Mouse (Mus musculus) kidney, embryonic 14.5 days (tissue): ENCODE data around the gene Trim44. TPM values are rescaled to one million over a fixed set of nuclear protein-coding genes. Genes with fewer than 3 reads are reported as not detected.

Source experiments
- ATAC-seq: fragments of 200-750 bp; cut with Nextera tagmentation; 2 replicates; pipeline ENCODE4 v1.8.0; 2017; ENCODE audit warnings: moderate number of reproducible peaks, mild to moderate bottlenecking, moderate TSS enrichment, moderate library complexity; ENCODE audit not compliant: low FRiP score, low TSS enrichment
- H3K27ac ChIP-seq: fragments of 300-500 bp; sonication (generic); 2 replicates; pipeline ENCODE4 v1.5.1; 2014; ENCODE audit warnings: low read depth, mild to moderate bottlenecking, low read length, moderate library complexity, mixed read lengths
- H3K27me3 ChIP-seq: fragments of 300-500 bp; sonication (generic); 2 replicates; pipeline ENCODE4 v1.6.1; 2014; ENCODE audit warnings: mild to moderate bottlenecking, low read length; ENCODE audit not compliant: control insufficient read depth, insufficient read depth
- H3K36me3 ChIP-seq: fragments of 300-500 bp; sonication (generic); 2 replicates; pipeline ENCODE4 v1.6.1; 2014; ENCODE audit warnings: low read length, mixed read lengths; ENCODE audit not compliant: control insufficient read depth, insufficient read depth
- H3K4me1 ChIP-seq: fragments of 300-500 bp; sonication (generic); 2 replicates; pipeline ENCODE4 v1.6.1; 2014; ENCODE audit warnings: low read length, mixed read lengths; ENCODE audit not compliant: control insufficient read depth, insufficient read depth
- H3K4me2 ChIP-seq: fragments of 300-500 bp; sonication (generic); replicated peaks from 2 replicates; pipeline ENCODE4 v1.6.1; 2014; ENCODE audit warnings: low read depth, mild to moderate bottlenecking, low read length
- H3K4me3 ChIP-seq: fragments of 300-500 bp; sonication (generic); 2 replicates; pipeline ENCODE4 v1.5.1; 2014; ENCODE audit warnings: mild to moderate bottlenecking, low read length
- H3K9ac ChIP-seq: fragments of 300-500 bp; sonication (generic); 2 replicates; pipeline ENCODE4 v1.6.1; 2014; ENCODE audit warnings: low read depth, mild to moderate bottlenecking, low read length, moderate library complexity
- H3K9me3 ChIP-seq: fragments of 300-500 bp; sonication (generic); 2 replicates; pipeline ENCODE4 v1.6.1; 2016; ENCODE audit warnings: low read length; ENCODE audit not compliant: control insufficient read depth
- WGBS: fragments of 180-500 bp; shearing (Covaris S2); extraction: QIAGEN DNeasy Blood & Tissue Kit; methylation state at CpG from one replicate; pipeline ENCODE4 v1.1.7; 2014; 5-methylcytosine and 5-hydroxymethylcytosine counted together
- polyA plus RNA-seq: library from polyadenylated mRNA; unstranded; fragments of >200 nt; fragmentation: Nextera tagmentation; extraction: Ambion mirVana; gene quantifications from 2 replicates; pipeline ENCODE4 v1.2.1, GENCODE M21; 2014

The Trim44 gene
- polyA plus RNA-seq, 1 experiment from 2014 or later, result 42.5 TPM

GRCm38 (mm10) chr2:102380581-102380980 lies 27.0 kb downstream of the Trim44 start:
- WGBS, result 73% methylated on average over 2 of the region's 2 CpGs
- Histone ChIP-seq H3K27me3 (no peaks in the 10 kb centered on the region), H3K4me1 (peaks cover 11% of the 10 kb centered on the region; the same call in 1 of the 2 replicates), H3K36me3 (peaks cover 6% of the 10 kb centered on the region; the same call in 1 of the 2 replicates), H3K27ac (no peak overlapping the region), H3K4me3 (no peak overlapping the region), H3K9me3 (no peaks in the 10 kb centered on the region), H3K9ac (no peak overlapping the region), H3K4me2 (no peak overlapping the region)
- ATAC-seq, result no peak

DNA sequence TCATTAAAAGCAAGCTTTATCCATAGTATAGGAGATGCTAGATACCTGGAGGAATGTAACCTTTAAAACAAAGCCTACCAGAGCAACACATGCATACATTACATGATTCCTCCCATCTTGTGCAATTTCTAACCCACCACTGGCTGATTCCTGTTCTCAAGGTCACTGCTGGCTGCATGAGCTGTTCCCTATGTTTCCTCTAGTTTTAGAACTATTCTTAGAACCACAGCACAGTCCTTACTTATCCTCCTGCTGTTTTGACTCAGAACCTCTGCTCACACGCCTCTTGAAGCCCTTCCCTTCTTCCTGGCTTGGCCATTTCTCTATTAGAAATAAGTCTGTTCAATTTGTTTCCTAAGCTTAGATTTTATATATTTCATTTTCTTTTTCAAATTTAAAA lies 28.7 kb downstream of the Trim44 start:
- no peak overlapping the region for H3K27ac ChIP-seq
- 79% methylated on average over 1 of the region's 1 CpGs for WGBS

DNA sequence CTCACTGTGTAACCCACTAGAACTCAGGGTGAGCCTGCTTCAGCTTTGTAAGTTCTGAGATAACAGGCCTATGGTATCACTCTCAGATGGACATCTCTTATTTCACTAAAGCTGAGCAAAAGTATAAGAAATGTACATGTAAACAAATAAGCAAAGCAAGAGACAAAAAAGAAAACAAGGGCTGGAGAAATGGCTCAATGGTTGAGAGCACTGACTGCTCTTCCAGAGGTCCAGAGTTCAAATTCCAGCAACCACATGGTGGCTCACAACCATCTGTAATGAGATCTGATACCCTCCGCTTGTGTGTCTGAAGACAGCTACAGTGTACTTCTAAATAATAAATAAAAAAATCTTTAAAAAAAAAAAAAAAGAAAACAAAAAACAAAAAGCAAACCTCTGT lies 29.2 kb downstream of the Trim44 start:
- no peak overlapping the region for H3K4me3 ChIP-seq
- no peaks in the 10 kb centered on the region for H3K9me3 ChIP-seq
- H3K27me3 ChIP-seq, result no peaks in the 10 kb centered on the region
- H3K9ac ChIP-seq, result no peak overlapping the region
- peaks cover 6% of the 10 kb centered on the region; the same call in 1 of the 2 replicates for H3K36me3 ChIP-seq
- no peak for ATAC-seq
- H3K4me2 ChIP-seq, result no peak overlapping the region
- H3K27ac ChIP-seq, result no peak overlapping the region
- peaks cover 4% of the 10 kb centered on the region; the same call in 1 of the 2 replicates for H3K4me1 ChIP-seq
- WGBS, result 83% methylated on average over 1 of the region's 1 CpGs

More for the DNA sequence above, 28.7 kb downstream of the Trim44 start:
- Histone ChIP-seq H3K36me3 (peaks cover 6% of the 10 kb centered on the region; the same call in 1 of the 2 replicates), H3K4me2 (no peak overlapping the region), H3K9ac (no peak overlapping the region), H3K4me1 (peaks cover 7% of the 10 kb centered on the region; the same call in 1 of the 2 replicates), H3K9me3 (no peaks in the 10 kb centered on the region), H3K4me3 (no peak overlapping the region), H3K27me3 (no peaks in the 10 kb centered on the region)
- ATAC-seq, result no peak

DNA sequence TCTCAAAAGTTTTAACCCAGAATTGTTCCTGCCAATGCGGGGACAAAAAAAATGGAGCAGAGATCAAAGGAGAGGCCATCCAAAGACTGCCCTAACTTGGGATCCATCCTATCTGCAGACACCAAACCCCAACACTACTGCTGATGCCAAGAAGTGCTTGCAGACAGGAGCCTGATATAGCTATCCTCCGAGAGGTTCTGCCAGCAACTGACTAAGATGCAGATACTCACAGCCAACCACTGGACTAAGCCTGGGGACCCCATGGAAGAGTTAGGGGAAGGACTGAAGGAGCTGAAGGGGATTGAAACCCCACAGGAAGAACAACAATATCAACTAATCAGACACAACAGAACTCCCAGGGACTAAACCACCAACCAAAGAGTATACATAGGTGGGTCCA lies 30.3 kb downstream of the Trim44 start:
- no peak for ATAC-seq
- Histone ChIP-seq H3K27me3 (no peaks in the 10 kb centered on the region), H3K9ac (no peak overlapping the region), H3K4me2 (no peak overlapping the region), H3K4me1 (no peaks in the 10 kb centered on the region), H3K36me3 (peaks cover 6% of the 10 kb centered on the region; the same call in 1 of the 2 replicates), H3K27ac (no peak overlapping the region), H3K4me3 (no peak overlapping the region), H3K9me3 (no peaks in the 10 kb centered on the region)
- 97% methylated on average over 2 of the region's 2 CpGs for WGBS

- WGBS, result 67% methylated on average over 3 of the region's 3 CpGs
- no peak overlapping the region for H3K9ac ChIP-seq
Measured at GRCm38 (mm10) chr2:102373406-102374105, 34.1 kb downstream of the Trim44 start.

DNA sequence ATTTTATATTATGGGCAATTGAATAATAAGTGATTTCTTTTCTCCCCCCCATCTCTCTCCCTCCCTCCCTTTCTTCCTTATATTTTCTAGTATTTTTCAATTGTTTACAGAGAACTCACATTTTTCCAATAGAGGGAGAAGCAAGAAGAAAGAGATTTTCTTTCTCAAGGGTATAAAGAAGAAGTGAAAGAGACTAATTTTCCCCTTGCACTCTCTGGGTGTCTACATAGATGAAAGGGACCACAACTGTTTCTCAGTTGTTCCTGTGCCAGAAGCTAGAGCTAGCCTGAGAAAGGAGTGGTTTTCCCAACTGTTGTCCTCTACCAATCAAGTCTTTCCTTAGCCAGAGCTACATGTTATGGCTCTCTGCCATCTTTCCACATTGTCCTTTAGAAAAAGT lies 34.9 kb downstream of the Trim44 start:
- Histone ChIP-seq H3K4me2 (no peak overlapping the region), H3K36me3 (no peaks in the 10 kb centered on the region), H3K4me1 (no peaks in the 10 kb centered on the region), H3K4me3 (no peak overlapping the region), H3K9ac (no peak overlapping the region), H3K9me3 (no peaks in the 10 kb centered on the region), H3K27ac (no peak overlapping the region), H3K27me3 (no peaks in the 10 kb centered on the region)
- no peak for ATAC-seq

More at GRCm38 (mm10) chr2:102373406-102374105, 34.1 kb downstream of the Trim44 start:
- Histone ChIP-seq H3K4me2 (no peak overlapping the region), H3K27ac (no peak overlapping the region), H3K36me3 (no peaks in the 10 kb centered on the region), H3K9me3 (no peaks in the 10 kb centered on the region), H3K27me3 (no peaks in the 10 kb centered on the region), H3K4me1 (no peaks in the 10 kb centered on the region), H3K4me3 (no peak overlapping the region)
- no peak for ATAC-seq

- H3K4me3 ChIP-seq, result no peak overlapping the region
- no peak for ATAC-seq
- no peak overlapping the region for H3K9ac ChIP-seq
- no peaks in the 10 kb centered on the region for H3K36me3 ChIP-seq
- H3K27me3 ChIP-seq, result no peaks in the 10 kb centered on the region
- H3K4me2 ChIP-seq, result no peak overlapping the region
- no peaks in the 10 kb centered on the region for H3K4me1 ChIP-seq
- no peaks in the 10 kb centered on the region for H3K9me3 ChIP-seq
- H3K27ac ChIP-seq, result no peak overlapping the region
Measured at GRCm38 (mm10) chr2:102371332-102371731, 36.3 kb downstream of the Trim44 start.

- H3K9ac ChIP-seq, result no peak overlapping the region
- H3K36me3 ChIP-seq, result no peaks in the 10 kb centered on the region
- H3K9me3 ChIP-seq, result no peaks in the 10 kb centered on the region
- H3K27me3 ChIP-seq, result no peaks in the 10 kb centered on the region
- no peak overlapping the region for H3K4me3 ChIP-seq
- H3K27ac ChIP-seq, result no peak overlapping the region
- no peak for ATAC-seq
- H3K4me1 ChIP-seq, result no peaks in the 10 kb centered on the region
- WGBS, result 91% methylated on average over 7 of the region's 7 CpGs
- H3K4me2 ChIP-seq, result no peak overlapping the region
Measured at GRCm38 (mm10) chr2:102365983-102366545, 41.6 kb downstream of the Trim44 start.

GRCm38 (mm10) chr2:102364565-102365200 lies 42.9 kb downstream of the Trim44 start:
- H3K27me3 ChIP-seq, result no peaks in the 10 kb centered on the region
- H3K27ac ChIP-seq, result no peak overlapping the region
- no peak overlapping the region for H3K4me3 ChIP-seq
- WGBS, result 73% methylated on average over 4 of the region's 4 CpGs
- no peaks in the 10 kb centered on the region for H3K9me3 ChIP-seq
- no peak overlapping the region for H3K9ac ChIP-seq
- no peaks in the 10 kb centered on the region for H3K4me1 ChIP-seq
- H3K4me2 ChIP-seq, result no peak overlapping the region
- no peak for ATAC-seq
- no peaks in the 10 kb centered on the region for H3K36me3 ChIP-seq
